Mouse (Mus musculus) MEL (cell line): ENCODE measurements around the gene Chrna9. TPM values are rescaled to one million over a fixed set of nuclear protein-coding genes. Genes with fewer than 3 reads are reported as not detected.
"Not testable (repeated sequence)": the region's sequence is repeated elsewhere in the genome, so short reads cannot be mapped to it uniquely, and the experiment has no call there.

Experiments
- DNase-seq: peaks from one replicate; pipeline ENCODE4 v3.0.0; 2011; ENCODE audit warnings: low read depth, low spot score
- H3K27ac ChIP-seq: 2 replicates; pipeline ENCODE4 v1.5.1; 2012; ENCODE audit warnings: low read depth, mild to moderate bottlenecking, control low read depth, low read length, moderate library complexity; ENCODE audit not compliant: control insufficient read depth
- H3K27me3 ChIP-seq, 2 experiments: fragments of 150-350 bp in 1 of 2; sonication (generic) in 1 of 2; 2 replicates each; pipeline ENCODE4 v1.6.1; 2012; ENCODE audit warnings: low read length in 2 of 2, mild to moderate bottlenecking in 2 of 2, improper control_type of control experiment in 1 of 2, moderate library complexity in 1 of 2; ENCODE audit not compliant: insufficient read depth in 2 of 2, control insufficient read depth in 1 of 2
- H3K36me3 ChIP-seq, 2 experiments: 2 replicates each; pipeline ENCODE4 v1.6.1; 2012 to 2014; ENCODE audit warnings: low read length in 2 of 2, improper control_type of control experiment in 1 of 2, inconsistent platforms in 1 of 2, mild to moderate bottlenecking in 1 of 2; ENCODE audit not compliant: insufficient read depth in 2 of 2, control insufficient read depth in 1 of 2
- H3K4me1 ChIP-seq, 2 experiments: fragments of 150-350 bp in 1 of 2; sonication (generic) in 1 of 2; 2 replicates each; pipeline ENCODE4 v1.6.1; 2012; ENCODE audit warnings: low read length in 2 of 2, improper control_type of control experiment in 1 of 2, mild to moderate bottlenecking in 1 of 2; ENCODE audit not compliant: insufficient read depth in 2 of 2, control insufficient read depth in 1 of 2
- H3K4me3 ChIP-seq, 2 experiments: fragments of 150-350 bp in 1 of 2; sonication (generic) in 1 of 2; 2 replicates each; pipeline ENCODE4 v1.5.1; 2012; ENCODE audit warnings: low read depth in 2 of 2, low read length in 2 of 2, mild to moderate bottlenecking in 2 of 2, moderate library complexity in 2 of 2, control low read depth in 1 of 2, improper control_type of control experiment in 1 of 2; ENCODE audit not compliant: control insufficient read depth in 1 of 2, insufficient read depth in 1 of 2
- H3K79me2 ChIP-seq: 2 replicates; pipeline ENCODE4 v1.6.1; 2012; ENCODE audit warnings: mild to moderate bottlenecking, low read length, moderate library complexity; ENCODE audit not compliant: control insufficient read depth, poor library complexity, insufficient read depth
- H3K9ac ChIP-seq: 2 replicates; pipeline ENCODE4 v1.6.1; 2012; ENCODE audit warnings: low read depth, mild to moderate bottlenecking, control low read depth, low read length, moderate library complexity; ENCODE audit not compliant: control insufficient read depth, poor library complexity, severe bottlenecking
- H3K9me3 ChIP-seq: fragments of 150-350 bp; sonication (generic); replicated peaks from 2 replicates; pipeline ENCODE4 v1.6.1; 2012; ENCODE audit warnings: mild to moderate bottlenecking, low read length, improper control_type of control experiment, moderate library complexity; ENCODE audit not compliant: insufficient read depth
- CHD2 ChIP-seq: IDR thresholded peaks from 2 replicates; pipeline ENCODE4 v1.6.1; 2011; ENCODE audit warnings: low read length, improper control_type of control experiment
- GATA1 ChIP-seq: IDR thresholded peaks from 2 replicates; pipeline ENCODE4 v1.6.1; 2011; ENCODE audit warnings: low read depth, low read length, improper control_type of control experiment
- JUND ChIP-seq: IDR thresholded peaks from 2 replicates; pipeline ENCODE4 v1.6.1; 2011; ENCODE audit warnings: low read depth, mild to moderate bottlenecking, improper control_type of control experiment, low read length
- MAFK ChIP-seq: IDR thresholded peaks from 2 replicates; pipeline ENCODE4 v1.6.1; 2011; ENCODE audit warnings: low read depth, mild to moderate bottlenecking, low read length, improper control_type of control experiment, borderline replicate concordance
- MAX ChIP-seq: IDR thresholded peaks from 2 replicates; pipeline ENCODE4 v1.6.1; 2011; ENCODE audit warnings: low read length, improper control_type of control experiment
- MEF2A ChIP-seq: IDR thresholded peaks from 2 replicates; pipeline ENCODE4 v1.6.1; 2014; ENCODE audit warnings: low read depth, mild to moderate bottlenecking, inconsistent platforms, low read length, improper control_type of control experiment; ENCODE audit not compliant: poor library complexity, insufficient replicate concordance, severe bottlenecking; ENCODE audit errors: extremely low read depth
- MYB ChIP-seq: IDR thresholded peaks from 2 replicates; pipeline ENCODE4 v1.6.1; 2011; ENCODE audit warnings: mild to moderate bottlenecking, low read depth, low read length, improper control_type of control experiment
- MYC ChIP-seq: IDR thresholded peaks from 2 replicates; pipeline ENCODE4 v1.6.1; 2011; ENCODE audit warnings: low read depth, mild to moderate bottlenecking, low read length, improper control_type of control experiment, moderate library complexity
- POLR2A ChIP-seq, 2 experiments: IDR thresholded peaks; 2 replicates each; pipeline ENCODE4 v1.6.1; 2011 to 2012; ENCODE audit warnings: low read length in 2 of 2, mild to moderate bottlenecking in 2 of 2, control low read depth in 1 of 2, improper control_type of control experiment in 1 of 2, low read depth in 1 of 2, moderate library complexity in 1 of 2; ENCODE audit not compliant: control insufficient read depth in 1 of 2, insufficient read depth in 1 of 2, poor library complexity in 1 of 2
- RAD21 ChIP-seq: IDR thresholded peaks from 2 replicates; pipeline ENCODE4 v1.6.1; 2011; ENCODE audit warnings: mild to moderate bottlenecking, low read depth, low read length, improper control_type of control experiment
- SIN3A ChIP-seq: IDR thresholded peaks from 2 replicates; pipeline ENCODE4 v1.6.1; 2012; ENCODE audit warnings: low read length, improper control_type of control experiment, inconsistent platforms
- SMC3 ChIP-seq: IDR thresholded peaks from 2 replicates; pipeline ENCODE4 v1.6.1; 2011; ENCODE audit warnings: low read depth, low read length, improper control_type of control experiment
- TCF12 ChIP-seq: IDR thresholded peaks from 2 replicates; pipeline ENCODE4 v1.6.1; 2014; ENCODE audit warnings: low read depth, mild to moderate bottlenecking, inconsistent platforms, low read length, improper control_type of control experiment, moderate library complexity
- ZKSCAN1 ChIP-seq: IDR thresholded peaks from 2 replicates; pipeline ENCODE4 v1.6.1; 2012; ENCODE audit warnings: low read depth, mild to moderate bottlenecking, inconsistent platforms, low read length, improper control_type of control experiment, moderate library complexity
- ZMIZ1 ChIP-seq: IDR thresholded peaks from 2 replicates; pipeline ENCODE4 v1.6.1; 2012; ENCODE audit warnings: low read depth, mild to moderate bottlenecking, inconsistent platforms, low read length, improper control_type of control experiment, moderate library complexity
- ZNF384 ChIP-seq: IDR thresholded peaks from 2 replicates; pipeline ENCODE4 v1.6.1; 2012; ENCODE audit warnings: low read depth, mild to moderate bottlenecking, inconsistent platforms, low read length, improper control_type of control experiment
- polyA plus RNA-seq, 2 experiments: library from polyadenylated mRNA; stranded (reverse) in 1 of 2; unstranded in 1 of 2; fragments of >175 nt in 1 of 2; fragments of >200 nt in 1 of 2; gene quantifications; 2 replicates each; pipeline versions ENCODE4 v1.2.1 to v1.2.4; 2012; ENCODE audit warnings: low replicate concordance in 2 of 2, low read depth in 1 of 2; ENCODE audit not compliant: insufficient read length in 2 of 2, insufficient read depth in 1 of 2, missing spikeins in 1 of 2
- total RNA-seq: library from RNA; depleted of rRNA; stranded (reverse); fragments of 300-350 nt; gene quantifications from 2 replicates; pipeline ENCODE4 v1.2.3, GENCODE M21; 2012

Gene Chrna9
- total and polyA plus RNA-seq, 3 experiments = not detected

DNA sequence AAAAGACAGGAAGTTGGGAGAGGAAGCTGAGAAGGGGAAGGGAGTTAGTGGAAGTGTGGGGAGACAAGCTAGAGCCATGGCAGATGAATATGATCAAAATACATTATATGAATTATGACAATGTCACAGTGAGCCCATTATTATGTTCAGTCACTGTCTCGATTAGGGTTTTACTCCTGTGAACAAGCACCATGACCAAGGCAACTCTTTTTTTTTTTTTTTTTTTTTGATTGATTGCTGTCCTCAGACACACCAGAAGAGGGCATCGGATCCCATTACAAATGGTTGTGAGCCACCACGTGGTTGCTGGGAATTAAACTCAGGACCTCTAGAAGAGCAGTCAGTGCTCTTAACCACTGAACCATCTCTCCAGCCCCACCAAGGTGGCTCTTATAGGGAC lies 52.3 kb downstream of the Chrna9 start:
- not testable (repeated sequence) for H3K36me3 ChIP-seq, H3K9me3 ChIP-seq, H3K27me3 ChIP-seq, H3K9ac ChIP-seq, H3K27ac ChIP-seq, DNase-seq, H3K4me3 ChIP-seq, H3K79me2 ChIP-seq
- H3K4me1 ChIP-seq = peaks cover 0 to 13% of the 10 kb centered on the region in 2 experiments; a peak in 2 of 4 replicates
- peak; percentile 60; the same call in 1 of the 2 replicates for TF ChIP-seq ZNF384

DNA sequence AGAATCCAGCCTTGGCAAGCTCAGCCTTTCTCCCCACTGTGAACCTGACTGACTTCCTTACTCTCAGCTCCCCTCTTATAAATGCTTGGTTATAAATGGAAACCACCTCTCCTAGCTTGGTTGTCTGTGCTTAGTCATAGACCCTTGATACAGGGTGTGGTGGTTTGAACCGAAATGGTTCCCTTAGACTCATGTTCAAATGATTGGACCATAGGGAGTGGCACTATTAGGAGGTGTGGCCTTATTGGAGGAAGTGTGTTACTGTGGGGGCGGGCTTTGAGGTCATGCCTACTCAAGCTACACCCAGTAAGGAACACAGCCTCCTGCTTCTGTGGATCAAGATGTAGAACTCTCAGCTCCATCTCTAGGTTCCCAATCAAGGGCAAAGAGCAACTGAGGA lies 56.5 kb downstream of the Chrna9 start:
- no peak for TF ChIP-seq SIN3A
- TF ChIP-seq CHD2 = no peak
- no peak for TF ChIP-seq JUND
- no peak for TF ChIP-seq POLR2A (IDR thresholded peaks at IDR 0.05; ENCODE audit: control insufficient read depth in 1 of 2, insufficient read depth in 1 of 2, low read depth in 1 of 2, low read length in 2 of 2, poor library complexity in 1 of 2)
- TF ChIP-seq MYC = no peak
- H3K79me2 ChIP-seq = no peaks in the 10 kb centered on the region
- DNase-seq = peak; percentile 85
- peaks cover 0 to 13% of the 10 kb centered on the region in 2 experiments; a peak in 2 of 4 replicates for H3K4me1 ChIP-seq
- H3K27ac ChIP-seq = peak overlapping the region; percentile 4; the same call in 1 of the 2 replicates
- H3K9me3 ChIP-seq = no peaks in the 10 kb centered on the region
- no peak overlapping the region for H3K4me3 ChIP-seq
- no peak overlapping the region for H3K9ac ChIP-seq
- H3K36me3 ChIP-seq = peaks cover 0 to 2% of the 10 kb centered on the region in 2 experiments; a peak in 1 of 4 replicates
- no peaks in the 10 kb centered on the region for H3K27me3 ChIP-seq

DNA sequence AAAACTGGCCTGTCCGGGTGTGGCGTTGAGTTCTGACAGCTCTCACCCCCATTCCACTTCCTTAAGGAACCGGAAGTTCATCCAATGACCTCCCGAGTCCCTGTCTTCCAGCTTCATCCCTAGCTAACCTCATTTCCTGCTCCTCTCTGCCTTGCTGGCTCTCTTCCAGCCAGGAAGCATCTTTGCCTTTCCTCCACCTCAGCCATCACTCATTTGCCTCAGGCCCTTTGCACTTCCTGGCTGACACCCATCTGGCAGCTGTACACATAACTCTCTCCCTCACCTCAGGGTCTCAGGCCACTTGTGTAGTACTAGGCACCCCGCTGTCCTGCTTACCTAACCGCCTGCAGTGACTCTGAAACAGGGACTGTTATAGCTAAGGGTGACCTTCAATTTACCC lies 59.9 kb downstream of the Chrna9 start:
- no peak for DNase-seq
- Histone ChIP-seq H3K4me1 (peaks cover 0 to 11% of the 10 kb centered on the region in 2 experiments; a peak in 2 of 4 replicates), H3K4me3 (no peak overlapping the region), H3K27me3 (0 out of 4 replicates have a peak, but pooled peaks cover 0 to 2% of the 10 kb centered on the region in 2 experiments), H3K9me3 (no peaks in the 10 kb centered on the region), H3K36me3 (peaks cover 0 to 2% of the 10 kb centered on the region in 2 experiments; a peak in 1 of 4 replicates), H3K9ac (no peak overlapping the region), H3K79me2 (no peaks in the 10 kb centered on the region), H3K27ac (no peak overlapping the region)
- TF ChIP-seq GATA1 (no peak), SMC3 (no peak), MYB (no peak), RAD21 (no peak), MAFK (no peak), TCF12 (no peak), MEF2A (no peak), ZMIZ1 (no peak), MAX (no peak), ZKSCAN1 (no peak)
- TF ChIP-seq, all 39 proteins: peak for 0
